Mouse (Mus musculus) neutrophil, adult 59 days (primary cell): ENCODE results near the gene Sulf2. TPM values are rescaled to one million over a fixed set of nuclear protein-coding genes. Genes with fewer than 3 reads are reported as not detected.

Experiments used
- total RNA-seq, 2 experiments: library from RNA; stranded (reverse); gene quantifications; 1 replicate in 1 of 2; 2 replicates in 1 of 2; pipeline ENCODE4 v1.2.4; 2023

Gene Sulf2
- total RNA-seq = 10 to 100 TPM; 33.0 to 55.6 TPM

DNA sequence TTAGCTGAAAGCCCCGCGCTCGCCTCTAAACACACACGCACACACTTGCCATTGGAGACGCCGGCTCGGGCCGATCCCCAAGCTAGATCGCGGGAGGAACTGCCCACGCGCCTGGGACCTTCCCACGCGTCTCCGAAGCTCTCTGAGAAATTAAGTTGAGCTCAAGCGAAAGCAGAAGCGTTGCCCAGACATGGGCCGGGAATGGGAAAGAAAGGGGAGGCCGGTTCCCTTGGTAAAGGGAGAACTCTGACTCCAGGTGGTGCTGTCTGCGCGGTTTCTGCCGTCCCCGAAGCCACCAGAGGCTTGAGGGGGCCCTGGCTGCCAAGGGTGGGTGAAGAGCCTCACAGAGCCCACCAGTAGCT is at the start of gene Sulf2:
TSS of gene Sulf2 (minus strand) at position 210 of the 362 bp plus-strand sequence.

Other genes with a start within 250 kb of the Sulf2 start
- 10 to 100 TPM; 95.3 to 99.7 TPM for gene Ncoa3, start 163.0 kb downstream of the Sulf2 start, total RNA-seq